Mouse (Mus musculus): ENCODE measurements around the gene Fgfr2. TPM values are rescaled to one million over a fixed set of nuclear protein-coding genes. Genes with fewer than 3 reads are reported as not detected.

The Fgfr2 gene
- polyA plus RNA-seq, 1 experiment from 2014 or later = 20.3 TPM

DNA sequence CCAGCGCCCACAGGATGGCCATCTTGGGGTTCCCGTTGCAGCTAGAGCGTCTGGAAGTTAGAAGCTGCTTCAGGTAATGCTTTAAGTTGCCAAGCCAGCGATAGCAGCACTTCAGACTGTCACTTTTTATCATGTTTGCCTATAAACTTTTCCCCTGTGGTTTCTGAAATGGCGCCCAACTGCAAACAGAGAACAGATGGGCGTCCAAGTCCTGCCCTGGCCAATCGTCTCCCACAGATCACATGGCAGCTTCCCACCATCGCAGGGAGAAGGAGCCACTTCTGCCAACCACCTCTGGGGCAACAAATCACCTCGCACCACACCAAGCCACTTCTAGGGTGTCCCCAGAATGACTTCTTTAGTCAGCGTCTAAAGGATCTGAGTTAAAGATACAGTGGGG is 2875.3 kb downstream of the Fgfr2 start:
- WGBS = 62% methylated on average over 10 of the region's 10 CpGs
- Histone ChIP-seq H3K27ac (ENCODE audit: low read length) (no peak overlapping the region), H3K4me1 (ENCODE audit: control insufficient read depth, insufficient read depth, low read length) (no peaks in the 10 kb centered on the region; the same call in 1 of the 2 replicates), H3K9me3 (replicated peaks; ENCODE audit: control insufficient read depth, low read length) (no peaks in the 10 kb centered on the region), H3K4me2 (ENCODE audit: low read depth, low read length) (no peak overlapping the region), H3K9ac (ENCODE audit: low read length) (no peak overlapping the region), H3K36me3 (ENCODE audit: control insufficient read depth, insufficient read depth) (no peaks in the 10 kb centered on the region), H3K27me3 (ENCODE audit: control insufficient read depth, insufficient read depth, low read length) (no peaks in the 10 kb centered on the region), H3K4me3 (ENCODE audit: low read length) (no peak overlapping the region)
- ATAC-seq (replicated peaks; ENCODE audit: extremely low read depth, insufficient read depth, low FRiP score) = no peak

DNA sequence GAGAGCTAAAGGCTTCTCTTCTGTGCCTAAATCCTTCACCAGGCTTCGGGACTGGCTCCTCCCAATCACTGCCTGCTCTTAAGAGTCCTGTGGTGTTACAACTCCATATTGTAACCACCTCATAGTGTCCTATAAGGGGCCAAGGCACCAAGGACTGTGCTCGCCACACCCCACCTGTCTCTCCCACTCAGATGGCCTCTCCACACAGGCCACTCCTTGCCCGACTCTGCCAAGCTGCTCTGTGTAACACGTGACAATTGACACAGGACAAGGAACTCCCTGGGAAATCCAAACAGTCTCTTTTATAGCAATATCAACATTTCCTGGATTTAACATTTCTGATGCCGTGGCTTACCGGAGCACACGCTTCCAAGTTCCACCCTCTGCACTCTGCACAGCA is 2876.7 kb downstream of the Fgfr2 start:
- ATAC-seq (replicated peaks; ENCODE audit: extremely low read depth, insufficient read depth, low FRiP score) = no peak
- Histone ChIP-seq H3K4me1 (ENCODE audit: control insufficient read depth, insufficient read depth, low read length) (no peaks in the 10 kb centered on the region; the same call in 1 of the 2 replicates), H3K4me2 (ENCODE audit: low read depth, low read length) (no peak overlapping the region)

DNA sequence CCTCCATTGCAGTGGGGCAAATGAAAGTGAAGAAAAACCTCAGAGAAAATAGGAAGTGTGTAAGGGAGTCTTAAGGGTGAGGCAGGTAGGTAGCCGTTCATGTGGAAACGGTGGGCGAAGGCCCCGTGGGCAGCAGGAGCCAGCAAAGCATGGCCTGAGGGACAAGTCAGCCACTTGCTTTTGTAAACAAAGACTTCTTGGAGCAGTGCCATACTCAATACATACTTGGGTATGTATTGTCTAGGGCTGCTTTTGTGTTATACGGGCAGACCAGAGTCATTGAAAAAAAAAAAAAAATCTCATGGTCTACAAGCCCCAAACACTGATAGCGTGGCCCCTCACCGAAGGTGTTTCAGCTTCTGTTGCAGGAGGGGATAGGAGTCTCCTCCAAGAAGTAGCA is 2878.6 kb downstream of the Fgfr2 start:
- H3K27ac ChIP-seq (ENCODE audit: low read length) = no peak overlapping the region
- H3K27me3 ChIP-seq (ENCODE audit: control insufficient read depth, insufficient read depth, low read length) = no peaks in the 10 kb centered on the region
- WGBS = 49% methylated on average over 7 of the region's 7 CpGs
- no peak overlapping the region for H3K4me3 ChIP-seq (ENCODE audit: low read length)
- no peaks in the 10 kb centered on the region for H3K9me3 ChIP-seq (replicated peaks; ENCODE audit: control insufficient read depth, low read length)
- no peak overlapping the region for H3K9ac ChIP-seq (ENCODE audit: low read length)
- ATAC-seq (replicated peaks; ENCODE audit: extremely low read depth, insufficient read depth, low FRiP score) = no peak
- no peaks in the 10 kb centered on the region; the same call in 1 of the 2 replicates for H3K4me1 ChIP-seq (ENCODE audit: control insufficient read depth, insufficient read depth, low read length)
- H3K36me3 ChIP-seq (ENCODE audit: control insufficient read depth, insufficient read depth) = no peaks in the 10 kb centered on the region
- H3K4me2 ChIP-seq (ENCODE audit: low read depth, low read length) = no peak overlapping the region

More for the DNA sequence above, 2876.7 kb downstream of the Fgfr2 start:
- Histone ChIP-seq H3K36me3 (ENCODE audit: control insufficient read depth, insufficient read depth) (no peaks in the 10 kb centered on the region), H3K4me3 (ENCODE audit: low read length) (no peak overlapping the region), H3K9ac (ENCODE audit: low read length) (no peak overlapping the region), H3K27me3 (ENCODE audit: control insufficient read depth, insufficient read depth, low read length) (no peaks in the 10 kb centered on the region), H3K9me3 (replicated peaks; ENCODE audit: control insufficient read depth, low read length) (no peaks in the 10 kb centered on the region), H3K27ac (ENCODE audit: low read length) (no peak overlapping the region)
- WGBS = 68% methylated on average over 7 of the region's 7 CpGs

DNA sequence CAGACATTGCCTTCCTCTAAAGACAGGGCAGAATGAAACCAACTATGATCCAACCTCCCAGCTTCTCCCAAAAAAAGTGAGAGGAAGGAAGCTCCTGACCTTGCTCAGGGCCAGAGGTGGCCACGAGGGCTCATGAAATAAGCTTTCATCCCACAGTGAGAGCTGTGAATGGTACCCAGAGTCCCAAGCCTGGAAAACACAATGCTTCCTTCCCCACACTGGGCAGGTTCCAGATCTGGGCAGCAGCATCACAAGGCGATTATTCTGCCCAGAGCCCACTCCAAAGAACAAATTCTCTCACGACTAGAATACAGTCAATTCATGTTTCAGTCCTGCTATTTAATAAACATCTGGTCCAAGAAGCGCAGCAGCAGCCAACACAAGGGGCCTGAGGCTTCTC is 2879.3 kb downstream of the Fgfr2 start:
- Histone ChIP-seq H3K4me1 (ENCODE audit: control insufficient read depth, insufficient read depth, low read length) (no peaks in the 10 kb centered on the region; the same call in 1 of the 2 replicates), H3K27ac (ENCODE audit: low read length) (no peak overlapping the region), H3K4me2 (ENCODE audit: low read depth, low read length) (no peak overlapping the region), H3K9me3 (replicated peaks; ENCODE audit: control insufficient read depth, low read length) (no peaks in the 10 kb centered on the region), H3K36me3 (ENCODE audit: control insufficient read depth, insufficient read depth) (no peaks in the 10 kb centered on the region), H3K27me3 (ENCODE audit: control insufficient read depth, insufficient read depth, low read length) (no peaks in the 10 kb centered on the region), H3K4me3 (ENCODE audit: low read length) (no peak overlapping the region), H3K9ac (ENCODE audit: low read length) (no peak overlapping the region)
- no peak for ATAC-seq (replicated peaks; ENCODE audit: extremely low read depth, insufficient read depth, low FRiP score)
- 80% methylated on average over 4 of the region's 4 CpGs for WGBS

DNA sequence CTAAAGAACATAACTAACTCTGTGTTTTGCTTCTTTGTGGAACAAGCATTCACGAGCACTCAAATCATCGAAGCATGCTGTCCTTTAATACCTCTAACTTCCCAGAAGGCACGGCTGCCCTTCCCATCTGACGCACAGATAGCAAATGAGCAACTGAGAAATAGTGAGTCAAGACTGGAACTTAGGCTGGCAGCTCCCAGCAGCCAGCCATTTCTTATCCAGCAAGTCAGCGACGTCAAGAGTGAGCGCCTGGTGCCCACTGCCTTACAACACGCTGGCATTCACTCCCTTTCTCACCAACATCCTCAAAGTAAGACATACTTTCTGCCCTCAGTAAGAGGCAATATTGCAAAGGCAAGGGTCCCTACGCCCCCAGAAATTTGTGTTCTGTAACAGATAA is 2883.0 kb downstream of the Fgfr2 start:
- no peak overlapping the region for H3K4me2 ChIP-seq (ENCODE audit: low read depth, low read length)
- no peak overlapping the region for H3K4me3 ChIP-seq (ENCODE audit: low read length)
- no peaks in the 10 kb centered on the region for H3K9me3 ChIP-seq (replicated peaks; ENCODE audit: control insufficient read depth, low read length)
- WGBS = 80% methylated on average over 9 of the region's 9 CpGs
- no peaks in the 10 kb centered on the region for H3K36me3 ChIP-seq (ENCODE audit: control insufficient read depth, insufficient read depth)
- no peak overlapping the region for H3K27ac ChIP-seq (ENCODE audit: low read length)
- H3K4me1 ChIP-seq (ENCODE audit: control insufficient read depth, insufficient read depth, low read length) = 0 out of 2 replicates have a peak, but pooled peaks cover 3% of the 10 kb centered on the region
- no peak for ATAC-seq (replicated peaks; ENCODE audit: extremely low read depth, insufficient read depth, low FRiP score)
- no peaks in the 10 kb centered on the region for H3K27me3 ChIP-seq (ENCODE audit: control insufficient read depth, insufficient read depth, low read length)
- no peak overlapping the region for H3K9ac ChIP-seq (ENCODE audit: low read length)

DNA sequence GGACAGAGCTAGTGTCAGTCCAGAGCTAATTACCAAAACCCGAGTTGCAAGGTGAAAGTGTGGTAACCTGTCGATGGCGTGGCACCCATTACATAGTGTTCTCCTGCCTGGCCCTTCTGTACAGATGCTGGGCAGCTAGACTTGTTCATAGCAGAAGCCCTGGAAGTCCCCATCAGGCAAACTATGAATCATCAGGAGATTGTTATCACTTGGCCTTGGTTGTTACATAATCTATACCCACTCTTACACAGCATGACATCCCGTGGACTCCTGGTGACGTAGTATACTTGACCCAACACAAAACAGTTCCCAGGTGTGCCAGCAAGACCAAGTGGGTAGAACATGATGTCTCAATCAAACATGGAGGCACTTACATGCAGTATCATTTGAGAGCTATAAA is 2885.9 kb downstream of the Fgfr2 start:
- H3K27me3 ChIP-seq (ENCODE audit: control insufficient read depth, insufficient read depth, low read length) = no peaks in the 10 kb centered on the region
- no peak for ATAC-seq (replicated peaks; ENCODE audit: extremely low read depth, insufficient read depth, low FRiP score)
- 76% methylated on average over 5 of the region's 5 CpGs for WGBS
- no peak overlapping the region for H3K27ac ChIP-seq (ENCODE audit: low read length)
- H3K4me1 ChIP-seq (ENCODE audit: control insufficient read depth, insufficient read depth, low read length) = 0 out of 2 replicates have a peak, but pooled peaks cover 3% of the 10 kb centered on the region
- H3K4me3 ChIP-seq (ENCODE audit: low read length) = no peak overlapping the region
- no peak overlapping the region for H3K9ac ChIP-seq (ENCODE audit: low read length)
- H3K9me3 ChIP-seq (replicated peaks; ENCODE audit: control insufficient read depth, low read length) = no peaks in the 10 kb centered on the region
- no peaks in the 10 kb centered on the region for H3K36me3 ChIP-seq (ENCODE audit: control insufficient read depth, insufficient read depth)
- H3K4me2 ChIP-seq (ENCODE audit: low read depth, low read length) = no peak overlapping the region

DNA sequence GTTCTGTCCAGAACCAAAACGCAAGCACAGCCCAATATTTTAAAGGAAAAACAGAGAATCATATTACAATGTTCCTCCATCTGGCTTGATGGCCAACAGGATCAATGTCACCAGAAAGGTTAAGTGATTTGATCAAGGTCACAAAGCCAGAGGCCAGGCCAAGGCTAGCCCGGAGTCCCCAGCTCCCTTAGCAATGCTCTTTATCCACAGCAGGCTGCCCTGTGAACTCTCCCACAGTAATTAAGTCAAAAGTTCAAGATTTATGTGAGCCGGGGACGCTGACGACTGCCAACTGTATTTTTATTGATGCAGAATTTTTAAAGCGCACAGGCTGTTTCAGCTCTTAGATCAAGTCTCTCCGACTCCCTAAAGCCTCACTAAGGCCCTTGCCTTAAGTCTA is 2889.4 kb downstream of the Fgfr2 start:
- 74% methylated on average over 7 of the region's 7 CpGs for WGBS
- Histone ChIP-seq H3K27ac (ENCODE audit: low read length) (no peak overlapping the region), H3K4me2 (ENCODE audit: low read depth, low read length) (no peak overlapping the region), H3K27me3 (ENCODE audit: control insufficient read depth, insufficient read depth, low read length) (no peaks in the 10 kb centered on the region), H3K9ac (ENCODE audit: low read length) (no peak overlapping the region), H3K4me1 (ENCODE audit: control insufficient read depth, insufficient read depth, low read length) (0 out of 2 replicates have a peak, but pooled peaks cover 3% of the 10 kb centered on the region), H3K9me3 (replicated peaks; ENCODE audit: control insufficient read depth, low read length) (no peaks in the 10 kb centered on the region), H3K36me3 (ENCODE audit: control insufficient read depth, insufficient read depth) (no peaks in the 10 kb centered on the region), H3K4me3 (ENCODE audit: low read length) (no peak overlapping the region)
- ATAC-seq (replicated peaks; ENCODE audit: extremely low read depth, insufficient read depth, low FRiP score) = no peak

DNA sequence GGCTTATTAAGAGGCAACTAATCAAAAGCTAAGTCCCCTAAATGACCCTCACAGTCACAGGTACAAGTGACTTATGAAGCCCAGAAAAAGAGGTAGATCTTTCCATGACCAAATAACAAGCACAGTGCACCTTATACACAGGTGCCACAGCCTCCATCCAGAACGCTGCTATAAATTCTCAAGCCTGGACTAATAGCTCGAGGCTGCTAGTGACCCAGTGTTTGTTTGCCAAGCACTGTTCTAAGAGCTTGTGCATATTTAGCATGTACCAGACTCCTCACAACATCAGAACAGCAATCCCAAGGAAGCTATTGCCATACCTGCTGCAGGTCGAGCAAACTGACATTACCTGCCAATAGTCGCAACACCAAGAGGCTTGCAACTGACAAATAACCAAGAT is 2893.1 kb downstream of the Fgfr2 start:
- Histone ChIP-seq H3K9ac (ENCODE audit: low read length) (no peak overlapping the region), H3K4me3 (ENCODE audit: low read length) (no peak overlapping the region), H3K4me1 (ENCODE audit: control insufficient read depth, insufficient read depth, low read length) (no peaks in the 10 kb centered on the region), H3K9me3 (replicated peaks; ENCODE audit: control insufficient read depth, low read length) (no peaks in the 10 kb centered on the region), H3K27me3 (ENCODE audit: control insufficient read depth, insufficient read depth, low read length) (no peaks in the 10 kb centered on the region), H3K36me3 (ENCODE audit: control insufficient read depth, insufficient read depth) (no peaks in the 10 kb centered on the region), H3K4me2 (ENCODE audit: low read depth, low read length) (no peak overlapping the region), H3K27ac (ENCODE audit: low read length) (no peak overlapping the region)
- WGBS = 84% methylated on average over 4 of the region's 4 CpGs
- ATAC-seq (replicated peaks; ENCODE audit: extremely low read depth, insufficient read depth, low FRiP score) = no peak

DNA sequence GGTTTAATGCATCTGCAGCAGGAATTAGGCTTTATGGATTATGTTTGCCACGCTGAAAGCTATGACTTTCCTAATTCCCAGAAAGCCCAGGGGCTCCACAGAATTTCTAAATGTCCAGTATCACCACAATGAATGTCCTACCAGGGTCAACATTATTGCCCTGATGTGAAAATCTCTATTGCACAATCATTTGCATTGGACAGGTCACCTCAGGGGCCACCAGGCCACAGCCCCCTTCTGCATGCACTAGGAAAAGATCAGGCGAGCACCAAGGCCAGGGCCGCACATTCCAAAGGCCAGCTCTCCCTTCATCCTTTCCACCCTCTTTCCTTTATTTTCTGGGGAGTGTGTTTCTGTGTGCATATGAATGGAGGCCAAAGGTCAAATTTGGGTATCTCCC is 2897.9 kb downstream of the Fgfr2 start:
- H3K4me1 ChIP-seq (ENCODE audit: control insufficient read depth, insufficient read depth, low read length) = no peaks in the 10 kb centered on the region
- no peaks in the 10 kb centered on the region for H3K27me3 ChIP-seq (ENCODE audit: control insufficient read depth, insufficient read depth, low read length)
- H3K9me3 ChIP-seq (replicated peaks; ENCODE audit: control insufficient read depth, low read length) = no peaks in the 10 kb centered on the region
- H3K27ac ChIP-seq (ENCODE audit: low read length) = no peak overlapping the region
- H3K9ac ChIP-seq (ENCODE audit: low read length) = no peak overlapping the region
- H3K36me3 ChIP-seq (ENCODE audit: control insufficient read depth, insufficient read depth) = no peaks in the 10 kb centered on the region
- H3K4me3 ChIP-seq (ENCODE audit: low read length) = no peak overlapping the region
- ATAC-seq (replicated peaks; ENCODE audit: extremely low read depth, insufficient read depth, low FRiP score) = no peak
- WGBS = 92% methylated on average over 3 of the region's 3 CpGs
- H3K4me2 ChIP-seq (ENCODE audit: low read depth, low read length) = no peak overlapping the region
